Mouse (Mus musculus): ENCODE data around the gene Rreb1.

GRCm38 (mm10) chr13:37859782-37860181, 81.6 kb downstream of the Rreb1 start:
- no peak for TF ChIP-seq CTCF (IDR thresholded peaks at IDR 0.05; ENCODE audit: low read depth, low read length)
- no peak for TF ChIP-seq POLR2A (IDR thresholded peaks at IDR 0.05; ENCODE audit: insufficient read depth, low read length)
- TF ChIP-seq EP300 (IDR thresholded peaks at IDR 0.05; ENCODE audit: insufficient read depth, low read depth, low read length) = no peak

Data from ES-Bruce4 (cell line).